Mouse (Mus musculus): ENCODE data around the gene 1110032F04Rik.
"Not testable (repeated sequence)": the region's sequence is repeated elsewhere in the genome, so short reads cannot be mapped to it uniquely, and the experiment has no call there.

Gene 1110032F04Rik

GRCm38 (mm10) chr3:68869211-68869690 is at the start of gene 1110032F04Rik:
Gene 1110032F04Rik, plus strand, starts transcription at chr3:68869586.
- peak; percentile 21 for DNase-seq

GRCm38 (mm10) chr3:68821406-68821805 is 48.0 kb upstream of the 1110032F04Rik start:
- DNase-seq = peak; percentile 34

GRCm38 (mm10) chr3:68821926-68822341 is 47.5 kb upstream of the 1110032F04Rik start:
- peak; percentile 66 for DNase-seq

GRCm38 (mm10) chr3:68823876-68824764 is 45.3 kb upstream of the 1110032F04Rik start:
- peak; percentile 33 for DNase-seq

- DNase-seq = peak; percentile 6
These were observed 44.7 kb upstream of the 1110032F04Rik start for GRCm38 (mm10) chr3:68824765-68825090.

- peak; percentile 15 for DNase-seq
These were observed 44.2 kb upstream of the 1110032F04Rik start for GRCm38 (mm10) chr3:68825151-68825550.

- DNase-seq = no peak
These were observed 41.7 kb upstream of the 1110032F04Rik start for GRCm38 (mm10) chr3:68827671-68828070.

- no peak for DNase-seq
These were observed 39.4 kb upstream of the 1110032F04Rik start for GRCm38 (mm10) chr3:68829944-68830343.

- DNase-seq = no peak
These were observed 32.4 kb upstream of the 1110032F04Rik start for GRCm38 (mm10) chr3:68836857-68837499.

GRCm38 (mm10) chr3:68840206-68840605 is 29.2 kb upstream of the 1110032F04Rik start:
- DNase-seq = no peak

- no peak for DNase-seq
These were observed 25.4 kb upstream of the 1110032F04Rik start for GRCm38 (mm10) chr3:68844025-68844424.

GRCm38 (mm10) chr3:68848323-68848722 is 21.1 kb upstream of the 1110032F04Rik start:
- DNase-seq = no peak

- DNase-seq = no peak
These were observed 17.0 kb upstream of the 1110032F04Rik start for GRCm38 (mm10) chr3:68852414-68852813.

GRCm38 (mm10) chr3:68869691-68870567 is 543 bp downstream of the 1110032F04Rik start:
- DNase-seq = peak; percentile 6

GRCm38 (mm10) chr3:68870568-68870950 is 1.2 kb downstream of the 1110032F04Rik start:
- DNase-seq = peak; percentile 4

GRCm38 (mm10) chr3:68874079-68874478 is 4.7 kb downstream of the 1110032F04Rik start:
- DNase-seq = no peak

GRCm38 (mm10) chr3:68886845-68887244 is 17.5 kb downstream of the 1110032F04Rik start:
- no peak for DNase-seq

- no peak for DNase-seq
These were observed 26.0 kb downstream of the 1110032F04Rik start for GRCm38 (mm10) chr3:68895426-68895825.

GRCm38 (mm10) chr3:68897154-68897553 is 27.8 kb downstream of the 1110032F04Rik start:
- no peak for DNase-seq

GRCm38 (mm10) chr3:68902636-68903035 is 33.2 kb downstream of the 1110032F04Rik start:
- not testable (repeated sequence) for DNase-seq

- DNase-seq = no peak
These were observed 35.8 kb downstream of the 1110032F04Rik start for GRCm38 (mm10) chr3:68904902-68905778.

GRCm38 (mm10) chr3:68907509-68907908 is 38.1 kb downstream of the 1110032F04Rik start:
- DNase-seq = no peak
